Comparison of ENCODE assay signal across 26 mouse cellular contexts in the genomic region with DNA sequence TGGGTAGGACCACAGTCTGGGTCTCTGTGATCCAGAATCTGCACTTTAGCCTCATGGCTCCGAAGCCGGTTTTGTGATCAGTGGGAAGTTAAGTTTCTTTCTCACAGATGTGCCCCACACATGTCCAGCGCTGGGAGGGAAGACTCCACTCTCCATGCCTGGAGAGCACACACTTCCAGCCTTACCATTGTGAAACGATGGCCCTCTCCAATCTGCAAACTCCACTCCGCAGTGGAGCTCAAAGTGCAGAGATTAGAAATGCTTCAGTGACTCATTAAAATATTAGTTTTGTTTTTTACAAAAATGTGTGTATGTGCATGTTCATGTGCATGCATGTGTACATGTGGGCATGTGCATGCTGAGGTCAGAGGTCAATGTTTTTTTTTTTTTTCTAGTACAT.
DNase-seq lines count a peak whose midpoint lies in the region; ATAC-seq and TF ChIP-seq lines count a peak whose summit lies in the region.
"Had no signal": no experiment of that assay in that cellular context is flagged by ENCODE, and none has a peak within 500 bp of the region (broad histone marks: within the 10 kb centered on the region; RNA-seq: fewer than 3 reads in every experiment).

No protein-coding gene starts in this region.

- H3K27ac ChIP-seq in intestine, embryonic 15.5 days, result no peak overlapping the region
- H3K27ac ChIP-seq in intestine, embryonic 16.5 days (ENCODE audit: low read length), result no peak overlapping the region
- no peak overlapping the region for H3K27ac ChIP-seq in intestine, postnatal 0 days (ENCODE audit: low read depth, low read length)
- H3K27ac ChIP-seq: embryonic facial prominence, embryonic 12.5 days; embryonic facial prominence, embryonic 15.5 days; forebrain, embryonic 12.5 days; heart, embryonic 15.5 days; hindbrain, embryonic 10.5 days; hindbrain, embryonic 13.5 days had no signal

- no peak overlapping the region for H3K4me3 ChIP-seq in intestine, embryonic 15.5 days (replicated peaks)
- no peak overlapping the region for H3K4me3 ChIP-seq in intestine, embryonic 16.5 days (ENCODE audit: low read length)
- H3K4me3 ChIP-seq in intestine, postnatal 0 days (ENCODE audit: low read depth, low read length), result no peak overlapping the region
- H3K4me3 ChIP-seq: embryonic facial prominence, embryonic 12.5 days; embryonic facial prominence, embryonic 15.5 days; forebrain, embryonic 12.5 days; heart, embryonic 12.5 days; heart, embryonic 15.5 days; hindbrain, embryonic 10.5 days; hindbrain, embryonic 13.5 days had no signal

- H3K4me2 ChIP-seq in intestine, embryonic 15.5 days (replicated peaks), result no peak overlapping the region
- H3K4me2 ChIP-seq in intestine, embryonic 16.5 days (ENCODE audit: low read depth, low read length), result no peak overlapping the region
- no peak overlapping the region for H3K4me2 ChIP-seq in intestine, postnatal 0 days (replicated peaks; ENCODE audit: low read depth)
- H3K4me2 ChIP-seq: embryonic facial prominence, embryonic 12.5 days; embryonic facial prominence, embryonic 15.5 days; forebrain, embryonic 12.5 days; heart, embryonic 12.5 days; heart, embryonic 15.5 days; hindbrain, embryonic 13.5 days had no signal

- ATAC-seq in intestine, embryonic 15.5 days, result peak; percentile 41; the same call in 1 of the 2 replicates
- ATAC-seq in intestine, embryonic 16.5 days, result no peak
- ATAC-seq in intestine, postnatal 0 days, result peak; percentile 87
- ATAC-seq: CD4-positive, CD25-positive, alpha-beta regulatory T cell, adult 4 months; forebrain, embryonic 16.5 days; hindbrain, embryonic 16.5 days had no signal

- H3K9me3 ChIP-seq in intestine, embryonic 15.5 days, result no peaks in the 10 kb centered on the region
- H3K9me3 ChIP-seq in intestine, embryonic 16.5 days (ENCODE audit: control insufficient read depth, low read length), result no peaks in the 10 kb centered on the region
- no peaks in the 10 kb centered on the region for H3K9me3 ChIP-seq in intestine, postnatal 0 days (ENCODE audit: control insufficient read depth)
- H3K9me3 ChIP-seq: embryonic facial prominence, embryonic 12.5 days; embryonic facial prominence, embryonic 15.5 days; forebrain, embryonic 12.5 days; heart, embryonic 12.5 days; heart, embryonic 15.5 days; hindbrain, embryonic 10.5 days; hindbrain, embryonic 13.5 days had no signal

- peaks cover 3% of the 10 kb centered on the region; the same call in 1 of the 2 replicates for H3K4me1 ChIP-seq in intestine, embryonic 15.5 days (replicated peaks)
- H3K4me1 ChIP-seq in intestine, embryonic 16.5 days (ENCODE audit: control insufficient read depth, insufficient read depth, low read length), result peaks cover 3% of the 10 kb centered on the region
- H3K4me1 ChIP-seq in intestine, postnatal 0 days (replicated peaks; ENCODE audit: control insufficient read depth, insufficient read depth, low read length), result peaks cover 4% of the 10 kb centered on the region; the same call in 1 of the 2 replicates
- H3K4me1 ChIP-seq: embryonic facial prominence, embryonic 12.5 days; embryonic facial prominence, embryonic 15.5 days had no signal

- DNase-seq in kidney, adult 9 months, result peak; percentile 46
- DNase-seq in kidney, postnatal 10 days, result no peak
- DNase-seq in left cerebral cortex, postnatal 10 days (ENCODE audit: extremely low spot score in 1 of 2, low spot score in 2 of 2), result no peak
- DNase-seq: adrenal gland, adult 2 months; adrenal gland, postnatal 14 days; cerebellum, adult 11 months; cerebellum, adult 2 months; cerebellum, adult 9-11 months; cerebellum, postnatal 25 days; gastrocnemius, postnatal 10 days; gastrocnemius, postnatal 36 days; heart, postnatal 10 days; heart, postnatal 36 days had no signal

- H3K27me3 ChIP-seq in intestine, embryonic 15.5 days (replicated peaks), result no peaks in the 10 kb centered on the region
- no peaks in the 10 kb centered on the region for H3K27me3 ChIP-seq in intestine, embryonic 16.5 days (replicated peaks; ENCODE audit: control insufficient read depth, insufficient read depth, low read length)
- no peaks in the 10 kb centered on the region for H3K27me3 ChIP-seq in intestine, postnatal 0 days (replicated peaks; ENCODE audit: control insufficient read depth, insufficient read depth, low read length)
- H3K27me3 ChIP-seq: embryonic facial prominence, embryonic 12.5 days; embryonic facial prominence, embryonic 15.5 days; forebrain, embryonic 12.5 days; heart, embryonic 12.5 days; heart, embryonic 15.5 days; hindbrain, embryonic 13.5 days had no signal

- no peak for TF ChIP-seq CTCF in intestine, postnatal 0 days (IDR thresholded peaks at IDR 0.05; ENCODE audit: low read depth)

- H3K9ac ChIP-seq in intestine, embryonic 15.5 days, result no peak overlapping the region
- no peak overlapping the region for H3K9ac ChIP-seq in intestine, embryonic 16.5 days (ENCODE audit: low read depth, low read length)
- H3K9ac ChIP-seq in intestine, postnatal 0 days (ENCODE audit: low read depth, low read length), result no peak overlapping the region
- H3K9ac ChIP-seq: embryonic facial prominence, embryonic 12.5 days; embryonic facial prominence, embryonic 15.5 days; forebrain, embryonic 12.5 days; heart, embryonic 12.5 days; heart, embryonic 15.5 days; hindbrain, embryonic 13.5 days had no signal

- 85% methylated on average over 5 of the region's 5 CpGs for WGBS in intestine, embryonic 15.5 days
- WGBS in intestine, embryonic 16.5 days, result 96% methylated on average over 5 of the region's 5 CpGs
- 72% methylated on average over 5 of the region's 5 CpGs for WGBS in intestine, postnatal 0 days

- no peaks in the 10 kb centered on the region for H3K36me3 ChIP-seq in intestine, embryonic 15.5 days
- H3K36me3 ChIP-seq in intestine, embryonic 16.5 days (ENCODE audit: control insufficient read depth, insufficient read depth, low read length), result no peaks in the 10 kb centered on the region
- no peaks in the 10 kb centered on the region for H3K36me3 ChIP-seq in intestine, postnatal 0 days (ENCODE audit: control insufficient read depth, insufficient read depth)
- H3K36me3 ChIP-seq: embryonic facial prominence, embryonic 12.5 days; embryonic facial prominence, embryonic 15.5 days; forebrain, embryonic 12.5 days; heart, embryonic 15.5 days; hindbrain, embryonic 10.5 days; hindbrain, embryonic 13.5 days had no signal

- intact Hi-C loops in left cerebral cortex, postnatal 10 days (cut with DNase I), result no loop called here
